Mouse (Mus musculus) E14TG2a.4 (cell line): ENCODE results near the gene Igsf8.

Experiments
- H3K27me3 ChIP-seq: 2 replicates; pipeline ENCODE4 v1.6.1; 2014; ENCODE audit warnings: low read length, control low read depth; ENCODE audit not compliant: insufficient read depth
- H3K36me3 ChIP-seq: 2 replicates; pipeline ENCODE4 v1.6.1; 2014; ENCODE audit warnings: low read length, control low read depth; ENCODE audit not compliant: insufficient read depth
- H3K4me1 ChIP-seq: replicated peaks from 2 replicates; pipeline ENCODE4 v1.6.1; 2014; ENCODE audit warnings: low read depth, low read length, control low read depth
- H3K4me3 ChIP-seq: replicated peaks from 2 replicates; pipeline ENCODE4 v1.5.1; 2014; ENCODE audit warnings: mild to moderate bottlenecking, low read length
- H3K9me3 ChIP-seq: 2 replicates; pipeline ENCODE4 v1.6.1; 2014; ENCODE audit warnings: low read length, control low read depth
- CTCF ChIP-seq: conservative IDR thresholded peaks from 2 replicates; pipeline ENCODE4 v1.5.1; 2014; ENCODE audit warnings: low read length
- NANOG ChIP-seq: IDR thresholded peaks from 2 replicates; pipeline ENCODE4 v1.6.1; 2014; ENCODE audit warnings: borderline replicate concordance, low read length, mixed read lengths
- POU5F1 ChIP-seq: IDR thresholded peaks from 2 replicates; pipeline ENCODE4 v1.6.1; 2014; ENCODE audit warnings: low read length, borderline replicate concordance

Gene Igsf8

DNA sequence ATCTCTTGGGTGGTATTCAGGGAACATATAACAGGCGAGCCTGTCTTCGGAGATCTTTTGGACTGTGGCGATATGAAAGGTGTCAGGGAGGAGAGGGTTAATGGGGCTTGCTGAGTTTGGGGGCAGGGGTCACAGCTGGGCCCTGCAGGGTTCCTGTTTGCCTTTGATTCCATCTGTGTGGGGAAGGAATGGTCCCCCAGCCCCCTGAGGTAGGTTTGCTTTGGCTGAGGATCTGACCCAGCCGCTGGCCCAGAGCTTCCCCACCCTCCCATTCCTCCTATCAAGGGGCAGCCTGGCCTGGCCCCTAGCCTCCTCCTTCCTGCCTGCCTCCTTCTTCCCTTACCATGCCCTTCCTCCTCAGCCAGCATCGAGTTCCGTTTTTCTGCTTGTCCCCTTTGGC is 41.4 kb downstream of the Igsf8 start:
- Histone ChIP-seq H3K9me3 (no peaks in the 10 kb centered on the region), H3K27me3 (peaks cover 8% of the 10 kb centered on the region), H3K4me1 (peaks cover 73% of the 10 kb centered on the region), H3K36me3 (no peaks in the 10 kb centered on the region), H3K4me3 (no peak overlapping the region)
- TF ChIP-seq NANOG (no peak), POU5F1 (no peak), CTCF (no peak)

DNA sequence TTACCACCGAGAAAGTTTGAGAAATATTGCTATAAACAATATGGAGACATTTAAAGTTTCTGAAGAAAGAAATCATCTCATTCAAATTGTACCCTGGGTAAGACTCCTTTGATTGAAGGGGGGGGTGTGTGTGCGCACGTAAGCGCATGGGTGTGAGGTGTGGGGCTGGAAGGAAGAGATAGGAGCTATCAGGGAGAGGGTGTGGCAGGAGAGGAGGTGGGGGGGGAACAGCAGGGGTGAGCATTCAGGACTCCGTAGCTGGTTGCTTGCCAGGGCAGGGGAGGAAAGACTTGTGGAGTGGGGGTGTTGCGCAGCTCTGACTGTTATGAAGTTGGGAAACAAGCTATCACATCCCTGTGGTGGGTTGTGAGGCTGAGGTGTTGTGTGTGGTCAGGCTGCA is 43.0 kb downstream of the Igsf8 start:
- H3K36me3 ChIP-seq: no peaks in the 10 kb centered on the region
- TF ChIP-seq CTCF: no peak
- TF ChIP-seq POU5F1: no peak
- no peak for TF ChIP-seq NANOG
- peaks cover 8% of the 10 kb centered on the region for H3K27me3 ChIP-seq
- H3K4me1 ChIP-seq: peaks cover 67% of the 10 kb centered on the region
- no peak overlapping the region for H3K4me3 ChIP-seq
- no peaks in the 10 kb centered on the region for H3K9me3 ChIP-seq

DNA sequence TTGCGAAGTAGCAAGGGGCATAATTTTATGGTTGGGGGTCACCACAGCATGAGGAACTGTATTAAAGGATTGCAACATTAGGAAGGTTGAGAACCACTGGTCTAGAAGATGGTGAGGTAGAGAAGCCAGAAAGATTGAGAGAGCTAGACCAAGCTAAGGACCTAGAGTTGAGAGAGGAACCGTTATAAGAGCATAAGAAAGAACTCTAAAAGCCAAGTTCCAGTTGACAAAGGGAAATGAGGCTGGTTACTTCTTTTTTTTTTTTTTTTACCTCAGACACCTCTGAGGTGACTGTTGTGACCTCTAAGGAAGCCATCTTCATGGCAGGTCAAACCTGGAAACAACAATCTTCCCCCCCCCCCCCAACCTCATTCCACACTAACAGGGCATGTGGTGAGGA is 43.7 kb downstream of the Igsf8 start:
- Histone ChIP-seq H3K36me3 (no peaks in the 10 kb centered on the region), H3K4me3 (no peak overlapping the region), H3K4me1 (peaks cover 67% of the 10 kb centered on the region), H3K27me3 (peaks cover 6% of the 10 kb centered on the region), H3K9me3 (no peaks in the 10 kb centered on the region)
- no peak for TF ChIP-seq CTCF
- TF ChIP-seq NANOG: no peak
- no peak for TF ChIP-seq POU5F1

DNA sequence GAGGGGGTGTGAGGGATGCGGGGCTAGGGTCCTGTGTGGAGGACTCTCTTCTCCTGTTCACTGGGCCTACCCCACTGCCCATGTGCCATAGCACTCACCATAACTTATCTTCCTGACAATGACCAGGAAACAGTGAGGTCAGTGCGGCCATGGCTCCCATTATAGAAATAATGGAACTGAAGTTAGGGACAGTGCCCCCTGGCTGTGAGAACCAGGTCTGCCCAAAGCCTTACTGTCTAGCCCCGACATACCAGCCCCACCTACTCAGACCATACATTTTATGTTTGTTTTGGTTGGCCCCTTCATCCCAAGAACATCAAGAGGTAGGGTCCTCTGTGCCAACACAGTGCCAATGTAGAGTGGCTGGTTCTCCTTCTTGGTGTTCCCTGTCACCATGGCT is 44.2 kb downstream of the Igsf8 start:
- no peak overlapping the region for H3K4me3 ChIP-seq
- H3K9me3 ChIP-seq: no peaks in the 10 kb centered on the region
- peaks cover 67% of the 10 kb centered on the region for H3K4me1 ChIP-seq
- H3K27me3 ChIP-seq: peaks cover 6% of the 10 kb centered on the region
- H3K36me3 ChIP-seq: no peaks in the 10 kb centered on the region
- TF ChIP-seq NANOG: no peak
- no peak for TF ChIP-seq POU5F1
- peak; percentile 56 for TF ChIP-seq CTCF

DNA sequence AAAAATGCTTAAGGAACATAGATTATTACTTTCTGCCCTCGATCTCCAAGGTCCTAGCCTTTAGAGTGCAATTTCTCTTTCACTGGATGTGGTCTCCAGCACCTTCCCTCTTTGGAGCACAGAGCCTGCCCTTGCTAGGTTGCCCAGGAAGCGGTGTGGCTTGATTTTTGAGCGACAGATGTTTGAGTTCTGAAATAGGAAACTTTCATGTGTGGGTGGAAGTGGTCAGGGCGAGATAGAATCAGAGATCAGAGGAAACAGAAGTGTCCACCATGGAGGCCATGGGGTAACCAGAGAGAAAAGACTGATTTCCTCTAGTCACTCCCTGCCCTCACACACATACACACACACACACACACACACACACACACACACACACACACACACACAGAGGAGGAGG is 44.8 kb downstream of the Igsf8 start:
- no peaks in the 10 kb centered on the region for H3K9me3 ChIP-seq
- H3K4me3 ChIP-seq: no peak overlapping the region

DNA sequence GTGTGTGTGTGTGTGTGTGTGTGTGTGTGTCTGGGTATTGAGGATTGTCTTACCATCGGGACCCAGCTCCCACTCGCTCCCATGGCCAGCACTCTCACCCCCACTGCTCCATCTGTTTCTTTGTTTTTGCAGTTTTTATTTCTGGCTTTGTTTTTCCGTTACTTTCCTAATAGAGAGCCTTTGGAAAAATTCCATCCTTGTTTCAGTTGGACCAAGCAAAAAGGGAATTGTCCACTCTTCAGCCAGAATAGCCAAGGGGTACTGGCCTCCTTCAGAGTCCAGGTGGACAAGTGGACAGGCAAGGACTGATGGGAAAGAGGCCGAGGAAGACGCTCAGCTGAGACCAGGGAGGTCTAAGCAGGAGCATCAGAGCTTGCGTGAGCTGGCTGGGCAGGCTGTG is 45.4 kb downstream of the Igsf8 start:
- Histone ChIP-seq H3K9me3 (no peaks in the 10 kb centered on the region), H3K27me3 (peaks cover 6% of the 10 kb centered on the region), H3K4me3 (no peak overlapping the region), H3K36me3 (no peaks in the 10 kb centered on the region), H3K4me1 (peaks cover 69% of the 10 kb centered on the region)
- TF ChIP-seq POU5F1: no peak
- TF ChIP-seq NANOG: no peak
- TF ChIP-seq CTCF: no peak

More for the DNA sequence above, 44.8 kb downstream of the Igsf8 start:
- Histone ChIP-seq H3K36me3 (no peaks in the 10 kb centered on the region), H3K4me1 (peaks cover 68% of the 10 kb centered on the region), H3K27me3 (peaks cover 6% of the 10 kb centered on the region)
- no peak for TF ChIP-seq CTCF
- no peak for TF ChIP-seq POU5F1
- TF ChIP-seq NANOG: no peak

DNA sequence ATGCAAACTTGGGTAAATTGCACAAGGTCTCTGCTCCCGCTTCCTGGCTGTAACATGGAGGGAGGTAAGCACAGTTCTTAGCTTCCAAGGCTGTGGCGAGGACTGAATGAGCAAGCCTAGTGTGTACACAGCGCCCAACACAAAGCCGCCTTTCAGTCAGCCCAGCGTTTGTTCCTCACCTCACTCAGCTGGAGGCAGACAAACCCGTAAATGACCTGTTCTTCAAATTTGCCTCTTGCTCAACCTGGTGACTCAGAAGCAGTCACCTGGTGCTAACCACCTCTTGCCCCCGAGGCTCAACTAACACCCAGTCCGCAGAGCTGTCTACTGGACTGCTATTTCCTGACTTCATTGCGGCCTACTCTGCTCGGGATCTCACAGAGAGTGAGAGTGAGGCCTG is 46.5 kb downstream of the Igsf8 start:
- no peak overlapping the region for H3K4me3 ChIP-seq
- no peaks in the 10 kb centered on the region for H3K36me3 ChIP-seq
- H3K4me1 ChIP-seq: peaks cover 63% of the 10 kb centered on the region
- peaks cover 10% of the 10 kb centered on the region for H3K27me3 ChIP-seq
- H3K9me3 ChIP-seq: no peaks in the 10 kb centered on the region
- TF ChIP-seq NANOG (no peak), POU5F1 (no peak), CTCF (no peak)

DNA sequence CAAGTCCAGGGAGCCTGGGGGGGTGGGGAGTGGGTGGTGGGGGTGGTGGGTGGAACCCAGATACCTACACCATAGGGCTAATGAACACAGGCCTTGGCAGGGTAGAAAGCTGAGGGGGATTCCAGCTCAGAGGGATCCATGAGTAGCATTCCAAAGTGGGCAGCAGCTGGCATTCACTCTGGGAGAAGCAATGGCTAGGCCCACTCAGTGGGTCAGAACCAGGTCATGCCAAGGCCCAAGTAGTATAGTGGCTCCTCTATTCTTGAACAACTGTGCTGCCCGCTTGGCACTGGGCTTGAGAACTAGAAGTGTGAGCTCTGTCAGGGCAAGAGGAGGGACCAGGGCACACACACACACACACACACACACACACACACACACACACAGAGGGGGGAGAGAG is 47.0 kb downstream of the Igsf8 start:
- Histone ChIP-seq H3K9me3 (no peaks in the 10 kb centered on the region), H3K27me3 (peaks cover 14% of the 10 kb centered on the region), H3K4me1 (peaks cover 63% of the 10 kb centered on the region), H3K36me3 (no peaks in the 10 kb centered on the region), H3K4me3 (no peak overlapping the region)
- TF ChIP-seq POU5F1: no peak
- TF ChIP-seq CTCF: no peak
- TF ChIP-seq NANOG: no peak

DNA sequence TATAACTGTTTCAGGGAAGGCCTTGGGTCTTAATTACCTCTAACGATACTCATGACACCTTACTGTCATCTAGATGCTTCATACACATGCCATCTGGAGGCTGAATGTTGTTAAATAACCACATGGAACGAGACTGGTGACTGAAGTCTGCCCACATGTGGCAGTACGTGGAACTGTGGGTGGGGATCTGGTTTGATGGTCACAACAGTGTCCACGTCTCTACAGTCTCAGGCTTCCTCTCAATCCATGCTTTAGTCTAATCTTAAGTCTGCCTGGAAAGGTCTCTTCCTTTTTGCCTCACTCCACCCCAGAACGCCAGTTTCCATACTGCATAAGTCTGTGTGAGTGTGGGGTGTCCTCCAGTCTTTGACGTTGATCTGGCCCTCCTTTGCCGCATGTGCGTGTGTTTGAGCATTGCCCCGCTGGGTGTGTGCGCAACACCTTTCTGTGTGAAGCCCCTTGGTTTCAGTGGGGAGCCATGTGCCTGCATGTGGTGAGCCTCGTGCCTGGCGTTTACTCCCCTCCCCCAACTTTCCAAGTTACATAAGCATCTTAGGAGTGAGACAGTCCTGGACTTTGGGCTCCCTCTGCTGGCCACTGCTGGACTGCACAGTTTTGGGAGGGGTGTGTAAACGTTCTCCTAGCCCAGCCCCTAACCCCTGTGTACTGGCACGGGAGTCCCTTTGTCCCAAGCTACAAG is 48.4 kb downstream of the Igsf8 start:
- Histone ChIP-seq H3K4me3 (peak overlapping the region; percentile 33; the same call in 1 of the 2 replicates), H3K9me3 (no peaks in the 10 kb centered on the region), H3K36me3 (no peaks in the 10 kb centered on the region), H3K4me1 (peaks cover 67% of the 10 kb centered on the region), H3K27me3 (peaks cover 24% of the 10 kb centered on the region)
- TF ChIP-seq CTCF: peak; percentile 87
- no peak for TF ChIP-seq NANOG
